Mouse (Mus musculus): ENCODE data around the gene Aco1.

GRCm38 (mm10) chr4:40171477-40171876 lies 28.6 kb downstream of the Aco1 start:
- no peak for TF ChIP-seq CTCF (IDR thresholded peaks at IDR 0.05; ENCODE audit: extremely low read depth, insufficient read depth, low read length)
- no peak for TF ChIP-seq POLR2A (IDR thresholded peaks at IDR 0.05; ENCODE audit: extremely low read depth, insufficient read depth, low read length)

Data from cortical plate, adult 2 months (tissue).